Mouse (Mus musculus) forebrain, embryonic 12.5 days (tissue): ENCODE data around the gene Pla2g6. TPM values are rescaled to one million over a fixed set of nuclear protein-coding genes. Genes with fewer than 3 reads are reported as not detected.
A peak's percentile ranks its signal among the peaks of the same experiment; 100 is the strongest.

Experiments
- ATAC-seq: fragments of 200-750 bp; cut with Nextera tagmentation; 2 replicates; pipeline ENCODE4 v1.8.0; 2017; ENCODE audit warnings: moderate TSS enrichment; ENCODE audit not compliant: low FRiP score
- H3K27ac ChIP-seq: fragments of 300-500 bp; sonication (generic); 2 replicates; pipeline ENCODE4 v1.5.1; 2016; ENCODE audit warnings: mild to moderate bottlenecking
- H3K27me3 ChIP-seq: fragments of 300-500 bp; sonication (generic); 2 replicates; pipeline ENCODE4 v1.6.1; 2016; ENCODE audit warnings: mild to moderate bottlenecking
- H3K36me3 ChIP-seq: fragments of 300-500 bp; sonication (generic); replicated peaks from 2 replicates; pipeline ENCODE4 v1.6.1; 2016; ENCODE audit warnings: mild to moderate bottlenecking
- H3K4me1 ChIP-seq: fragments of 300-500 bp; sonication (generic); 2 replicates; pipeline ENCODE4 v1.6.1; 2016
- H3K4me2 ChIP-seq: fragments of 300-500 bp; sonication (generic); 2 replicates; pipeline ENCODE4 v1.6.1; 2016; ENCODE audit warnings: mild to moderate bottlenecking, moderate library complexity
- H3K4me3 ChIP-seq: fragments of 300-500 bp; sonication (generic); replicated peaks from 2 replicates; pipeline ENCODE4 v1.5.1; 2016; ENCODE audit warnings: mild to moderate bottlenecking
- H3K9ac ChIP-seq: fragments of 300-500 bp; sonication (generic); 2 replicates; pipeline ENCODE4 v1.6.1; 2016; ENCODE audit warnings: mild to moderate bottlenecking
- H3K9me3 ChIP-seq: fragments of 300-500 bp; sonication (generic); 2 replicates; pipeline ENCODE4 v1.6.1; 2016
- WGBS: fragments of 180-500 bp; shearing (Covaris S2); methylation state at CpG from one replicate; pipeline ENCODE4 v1.1.7; 2016; 5-methylcytosine and 5-hydroxymethylcytosine counted together
- polyA plus RNA-seq: library from polyadenylated mRNA; unstranded; fragments of >200 nt; fragmentation: Nextera tagmentation; extraction: Ambion mirVana; gene quantifications from 2 replicates; pipeline ENCODE4 v1.2.1, GENCODE M21; 2016

Gene Pla2g6
- polyA plus RNA-seq, 1 experiment from 2014 or later = 30.1 TPM

GRCm38 (mm10) chr15:79347165-79347844 lies 19.1 kb upstream of the Pla2g6 start:
- WGBS = under 1% methylated on average over 58 of the region's 61 CpGs
- Histone ChIP-seq H3K9ac (peak overlapping the region; percentile 67), H3K4me3 (peak overlapping the region; percentile 78), H3K9me3 (no peaks in the 10 kb centered on the region), H3K36me3 (no peaks in the 10 kb centered on the region), H3K4me1 (peaks cover 10% of the 10 kb centered on the region), H3K27me3 (peaks cover 42% of the 10 kb centered on the region), H3K4me2 (peak overlapping the region; percentile 97), H3K27ac (peak overlapping the region; percentile 88)
- ATAC-seq = peak; percentile 94

GRCm38 (mm10) chr15:79346051-79346793 lies 18.0 kb upstream of the Pla2g6 start, which contains the start of gene Maff:
Gene Maff, plus strand, starts transcription at chr15:79346621.
- 0 out of 2 replicates have a peak, but pooled peaks cover 5% of the 10 kb centered on the region for H3K9me3 ChIP-seq
- WGBS = 46% methylated on average over 8 of the region's 8 CpGs
- peak within 1 kb of the TSS; percentile 88 for H3K27ac ChIP-seq
- no peaks in the 10 kb centered on the region for H3K36me3 ChIP-seq
- H3K4me2 ChIP-seq = peak within 1 kb of the TSS; percentile 97
- H3K27me3 ChIP-seq = peaks cover 34% of the 10 kb centered on the region
- peak within 1 kb of the TSS; percentile 78 for H3K4me3 ChIP-seq
- ATAC-seq = no peak
- H3K4me1 ChIP-seq = peaks cover 10% of the 10 kb centered on the region
- peak within 1 kb of the TSS; percentile 67 for H3K9ac ChIP-seq

- 0 out of 2 replicates have a peak, but pooled peaks cover 5% of the 10 kb centered on the region for H3K9me3 ChIP-seq
- H3K4me2 ChIP-seq = no peak overlapping the region
- peaks cover 26% of the 10 kb centered on the region for H3K27me3 ChIP-seq
- no peaks in the 10 kb centered on the region for H3K36me3 ChIP-seq
- no peak overlapping the region for H3K4me3 ChIP-seq
- H3K4me1 ChIP-seq = peaks cover 10% of the 10 kb centered on the region
- H3K9ac ChIP-seq = no peak overlapping the region
- no peak for ATAC-seq
- WGBS = 80% methylated on average over 4 of the region's 4 CpGs
- H3K27ac ChIP-seq = no peak overlapping the region
Measured at GRCm38 (mm10) chr15:79344627-79345026, 16.4 kb upstream of the Pla2g6 start.

- Histone ChIP-seq H3K36me3 (no peaks in the 10 kb centered on the region), H3K4me3 (no peak overlapping the region), H3K4me2 (no peak overlapping the region)
Measured at GRCm38 (mm10) chr15:79342641-79343337, 14.6 kb upstream of the Pla2g6 start.

GRCm38 (mm10) chr15:79338978-79339377 lies 10.8 kb upstream of the Pla2g6 start:
- H3K9me3 ChIP-seq = 0 out of 2 replicates have a peak, but pooled peaks cover 5% of the 10 kb centered on the region
- H3K27ac ChIP-seq = no peak overlapping the region
- 76% methylated on average over 5 of the region's 5 CpGs for WGBS
- H3K4me2 ChIP-seq = no peak overlapping the region
- ATAC-seq = no peak
- H3K9ac ChIP-seq = no peak overlapping the region
- peaks cover 10% of the 10 kb centered on the region; the same call in 1 of the 2 replicates for H3K27me3 ChIP-seq
- H3K36me3 ChIP-seq = no peaks in the 10 kb centered on the region
- H3K4me3 ChIP-seq = no peak overlapping the region
- peaks cover 9% of the 10 kb centered on the region for H3K4me1 ChIP-seq

More at GRCm38 (mm10) chr15:79342641-79343337, 14.6 kb upstream of the Pla2g6 start:
- no peak for ATAC-seq
- H3K4me1 ChIP-seq = no peaks in the 10 kb centered on the region
- no peak overlapping the region for H3K27ac ChIP-seq
- H3K9me3 ChIP-seq = 0 out of 2 replicates have a peak, but pooled peaks cover 5% of the 10 kb centered on the region
- H3K27me3 ChIP-seq = peaks cover 22% of the 10 kb centered on the region
- no peak overlapping the region for H3K9ac ChIP-seq
- 82% methylated on average over 6 of the region's 6 CpGs for WGBS

- ATAC-seq = no peak
Measured at GRCm38 (mm10) chr15:79335061-79335655, 7.0 kb upstream of the Pla2g6 start.

GRCm38 (mm10) chr15:79333409-79333808 lies 5.2 kb upstream of the Pla2g6 start:
- no peak overlapping the region for H3K4me3 ChIP-seq
- 0 out of 2 replicates have a peak, but pooled peaks cover 3% of the 10 kb centered on the region for H3K27me3 ChIP-seq
- H3K4me1 ChIP-seq = peaks cover 9% of the 10 kb centered on the region
- H3K9ac ChIP-seq = no peak overlapping the region
- H3K4me2 ChIP-seq = no peak overlapping the region
- H3K9me3 ChIP-seq = no peaks in the 10 kb centered on the region
- ATAC-seq = no peak
- H3K27ac ChIP-seq = no peak overlapping the region
- H3K36me3 ChIP-seq = no peaks in the 10 kb centered on the region
- 80% methylated on average over 4 of the region's 4 CpGs for WGBS

More at GRCm38 (mm10) chr15:79335061-79335655, 7.0 kb upstream of the Pla2g6 start:
- H3K4me1 ChIP-seq = peaks cover 9% of the 10 kb centered on the region
- H3K27ac ChIP-seq = 0 out of 2 replicates have a peak overlapping the region, but pooled peaks have one; percentile 9
- no peak overlapping the region for H3K4me2 ChIP-seq
- H3K36me3 ChIP-seq = no peaks in the 10 kb centered on the region
- no peaks in the 10 kb centered on the region for H3K9me3 ChIP-seq
- H3K4me3 ChIP-seq = no peak overlapping the region
- H3K9ac ChIP-seq = 0 out of 2 replicates have a peak overlapping the region, but pooled peaks have one; percentile 1
- H3K27me3 ChIP-seq = peaks cover 13% of the 10 kb centered on the region; the same call in 1 of the 2 replicates
- 51% methylated on average over 7 of the region's 7 CpGs for WGBS

- no peaks in the 10 kb centered on the region for H3K36me3 ChIP-seq
- no peak overlapping the region for H3K4me2 ChIP-seq
- H3K27ac ChIP-seq = no peak overlapping the region
- H3K9me3 ChIP-seq = no peaks in the 10 kb centered on the region
- 79% methylated on average over 4 of the region's 4 CpGs for WGBS
- 0 out of 2 replicates have a peak, but pooled peaks cover 3% of the 10 kb centered on the region for H3K27me3 ChIP-seq
- peaks cover 29% of the 10 kb centered on the region for H3K4me1 ChIP-seq
- H3K9ac ChIP-seq = no peak overlapping the region
- ATAC-seq = no peak
- H3K4me3 ChIP-seq = no peak overlapping the region
Measured at GRCm38 (mm10) chr15:79330521-79330920, 2.3 kb upstream of the Pla2g6 start.

GRCm38 (mm10) chr15:79329979-79330363 lies 1.8 kb upstream of the Pla2g6 start:
- Histone ChIP-seq H3K9ac (no peak overlapping the region), H3K9me3 (no peaks in the 10 kb centered on the region), H3K4me2 (no peak overlapping the region), H3K4me1 (peaks cover 28% of the 10 kb centered on the region), H3K27me3 (0 out of 2 replicates have a peak, but pooled peaks cover 3% of the 10 kb centered on the region), H3K4me3 (no peak overlapping the region), H3K36me3 (no peaks in the 10 kb centered on the region), H3K27ac (no peak overlapping the region)
- 92% methylated on average over 6 of the region's 6 CpGs for WGBS
- ATAC-seq = no peak

GRCm38 (mm10) chr15:79329346-79329978 lies 1.3 kb upstream of the Pla2g6 start:
- Histone ChIP-seq H3K4me2 (no peak overlapping the region), H3K9me3 (no peaks in the 10 kb centered on the region), H3K9ac (no peak overlapping the region), H3K4me3 (no peak overlapping the region), H3K4me1 (peaks cover 25% of the 10 kb centered on the region), H3K27me3 (0 out of 2 replicates have a peak, but pooled peaks cover 3% of the 10 kb centered on the region), H3K27ac (no peak overlapping the region), H3K36me3 (no peaks in the 10 kb centered on the region)
- 97% methylated on average over 6 of the region's 6 CpGs for WGBS
- no peak for ATAC-seq

GRCm38 (mm10) chr15:79328939-79329275 lies 717 bp upstream of the Pla2g6 start:
- no peak overlapping the region for H3K9ac ChIP-seq
- H3K36me3 ChIP-seq = no peaks in the 10 kb centered on the region
- H3K27me3 ChIP-seq = 0 out of 2 replicates have a peak, but pooled peaks cover 3% of the 10 kb centered on the region
- WGBS = 91% methylated on average over 4 of the region's 4 CpGs
- H3K4me3 ChIP-seq = no peak overlapping the region
- peaks cover 28% of the 10 kb centered on the region for H3K4me1 ChIP-seq
- no peak for ATAC-seq
- H3K4me2 ChIP-seq = peak overlapping the region; percentile 84
- no peaks in the 10 kb centered on the region for H3K9me3 ChIP-seq
- no peak overlapping the region for H3K27ac ChIP-seq
